Mouse (Mus musculus) kidney, postnatal 10 days (tissue): ENCODE measurements around the gene Ak9.

Experiments used
- DNase-seq: peaks from one replicate; pipeline ENCODE4 v3.0.0; 2021; ENCODE audit warnings: mixed read lengths

Gene Ak9

GRCm38 (mm10) chr10:41459990-41460389, 156.2 kb downstream of the Ak9 start:
- DNase-seq, result no peak

- DNase-seq, result peak; percentile 5
These were observed 156.7 kb downstream of the Ak9 start for GRCm38 (mm10) chr10:41460501-41460900.

GRCm38 (mm10) chr10:41461057-41461722, 157.4 kb downstream of the Ak9 start:
- DNase-seq, result no peak

- no peak for DNase-seq
These were observed 160.7 kb downstream of the Ak9 start for GRCm38 (mm10) chr10:41464401-41464955.

- no peak for DNase-seq
These were observed 163.5 kb downstream of the Ak9 start for GRCm38 (mm10) chr10:41467325-41467724.

GRCm38 (mm10) chr10:41470693-41471092, 166.9 kb downstream of the Ak9 start:
- DNase-seq, result no peak

GRCm38 (mm10) chr10:41472534-41472933, 168.8 kb downstream of the Ak9 start:
- DNase-seq, result no peak

- DNase-seq, result no peak
These were observed 169.2 kb downstream of the Ak9 start for GRCm38 (mm10) chr10:41472962-41473481.

- DNase-seq, result peak; percentile 45
These were observed 170.1 kb downstream of the Ak9 start for GRCm38 (mm10) chr10:41473782-41474468.

GRCm38 (mm10) chr10:41474981-41475391, 171.2 kb downstream of the Ak9 start:
- no peak for DNase-seq

GRCm38 (mm10) chr10:41476171-41477017, 172.6 kb downstream of the Ak9 start, which contains the start of gene Mical1:
Mical1 (plus strand) TSS chr10:41476314.
- peak; percentile 73 for DNase-seq

GRCm38 (mm10) chr10:41477018-41477277, 173.2 kb downstream of the Ak9 start:
- DNase-seq, result no peak

- peak; percentile 75 for DNase-seq
These were observed 173.8 kb downstream of the Ak9 start for GRCm38 (mm10) chr10:41477278-41478181.

- no peak for DNase-seq
These were observed 176.2 kb downstream of the Ak9 start for GRCm38 (mm10) chr10:41479961-41480360.

GRCm38 (mm10) chr10:41480938-41481880, 177.4 kb downstream of the Ak9 start:
- no peak for DNase-seq

- no peak for DNase-seq
These were observed 178.7 kb downstream of the Ak9 start for GRCm38 (mm10) chr10:41482446-41482845.
